Mouse (Mus musculus) erythroblast, embryonic 14.5 days (primary cell): ENCODE measurements around the gene Cul7.

Experiments
- GATA1 ChIP-seq: IDR thresholded peaks from 2 replicates; pipeline ENCODE4 v1.6.1; 2012; ENCODE audit warnings: low read length, inconsistent platforms, mixed read lengths
- TAL1 ChIP-seq: IDR thresholded peaks from 3 replicates; pipeline ENCODE4 v1.6.1; 2012; ENCODE audit warnings: low read length, inconsistent platforms, mixed read lengths

DNA sequence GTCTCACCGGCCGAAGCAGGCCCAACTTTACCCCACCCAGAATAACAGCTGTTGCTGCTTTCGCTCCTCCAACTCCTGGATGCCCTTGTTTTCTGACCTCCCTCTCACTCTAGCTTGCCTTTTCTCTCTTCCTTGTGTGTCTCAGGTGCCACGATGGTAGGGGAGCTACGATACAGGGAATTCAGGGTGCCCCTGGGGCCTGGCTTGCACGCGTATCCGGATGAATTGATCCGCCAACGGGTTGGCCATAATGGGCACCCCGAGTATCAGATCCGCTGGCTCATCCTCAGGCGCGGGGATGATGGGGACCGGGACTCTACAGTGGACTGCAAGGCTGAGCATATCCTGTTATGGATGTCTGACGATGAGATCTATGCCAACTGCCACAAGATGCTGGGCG, 1.2 kb downstream of the Cul7 start:
- TF ChIP-seq GATA1 (no peak), TAL1 (no peak)
